Mouse (Mus musculus) ovary, adult 18-20 months (tissue): ENCODE results near the gene Psapl1.

Experiments used
- DNase-seq: peaks from one replicate; pipeline ENCODE4 v3.0.0; 2022; ENCODE audit warnings: low spot score, mixed read lengths

Gene Psapl1

DNA sequence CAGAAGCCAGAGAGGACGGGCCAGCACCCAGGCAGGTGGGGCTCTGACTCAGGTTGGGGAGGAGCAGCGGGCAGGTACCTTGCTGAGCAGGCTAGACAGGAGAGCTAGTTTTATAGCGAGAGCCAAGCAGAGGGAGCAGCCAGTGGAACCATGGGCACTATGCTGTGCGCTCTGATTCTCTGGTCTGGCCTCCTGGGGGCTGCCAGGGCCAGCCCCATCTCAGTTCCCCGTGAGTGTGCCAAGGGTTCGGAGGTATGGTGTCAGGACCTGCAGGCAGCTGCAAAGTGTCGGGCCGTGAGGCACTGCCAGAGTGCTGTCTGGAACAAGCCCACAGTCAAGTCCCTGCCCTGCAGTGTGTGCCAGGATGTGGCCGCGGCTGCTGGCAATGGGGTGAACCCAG, at the start of gene Psapl1:
Gene Psapl1, plus strand, starts transcription at position 106 of the 400 bp plus-strand sequence.
- no peak for DNase-seq

DNA sequence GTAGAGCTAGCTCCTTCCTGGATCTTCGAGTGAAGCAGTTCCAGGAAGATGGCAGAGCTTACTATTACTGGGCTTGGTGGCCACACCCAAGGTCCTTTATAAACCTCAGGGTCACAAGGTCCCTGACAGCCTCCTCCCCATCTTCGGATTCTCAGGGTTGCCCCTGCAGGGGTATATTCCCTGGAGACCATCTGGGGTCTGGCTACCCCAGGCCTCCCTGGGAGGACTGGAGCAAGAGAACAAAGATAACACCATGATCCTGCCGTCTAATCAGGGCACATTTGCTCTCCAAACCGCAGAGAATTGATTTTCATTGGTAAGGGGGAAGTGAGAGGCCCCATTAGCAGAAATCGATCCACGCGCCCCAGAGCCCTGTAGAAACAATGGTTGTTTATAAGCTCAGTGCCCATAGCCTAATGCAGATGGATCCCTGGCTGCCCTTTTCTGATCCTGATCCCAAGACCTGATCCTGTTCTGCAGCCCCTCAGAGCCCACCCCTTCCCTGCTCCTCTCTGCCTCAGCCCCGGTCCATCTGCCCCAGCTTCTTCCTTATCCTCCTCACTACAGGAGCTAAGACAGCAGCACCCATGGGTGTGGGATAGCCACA, 48.8 kb upstream of the Psapl1 start:
- no peak for DNase-seq

DNA sequence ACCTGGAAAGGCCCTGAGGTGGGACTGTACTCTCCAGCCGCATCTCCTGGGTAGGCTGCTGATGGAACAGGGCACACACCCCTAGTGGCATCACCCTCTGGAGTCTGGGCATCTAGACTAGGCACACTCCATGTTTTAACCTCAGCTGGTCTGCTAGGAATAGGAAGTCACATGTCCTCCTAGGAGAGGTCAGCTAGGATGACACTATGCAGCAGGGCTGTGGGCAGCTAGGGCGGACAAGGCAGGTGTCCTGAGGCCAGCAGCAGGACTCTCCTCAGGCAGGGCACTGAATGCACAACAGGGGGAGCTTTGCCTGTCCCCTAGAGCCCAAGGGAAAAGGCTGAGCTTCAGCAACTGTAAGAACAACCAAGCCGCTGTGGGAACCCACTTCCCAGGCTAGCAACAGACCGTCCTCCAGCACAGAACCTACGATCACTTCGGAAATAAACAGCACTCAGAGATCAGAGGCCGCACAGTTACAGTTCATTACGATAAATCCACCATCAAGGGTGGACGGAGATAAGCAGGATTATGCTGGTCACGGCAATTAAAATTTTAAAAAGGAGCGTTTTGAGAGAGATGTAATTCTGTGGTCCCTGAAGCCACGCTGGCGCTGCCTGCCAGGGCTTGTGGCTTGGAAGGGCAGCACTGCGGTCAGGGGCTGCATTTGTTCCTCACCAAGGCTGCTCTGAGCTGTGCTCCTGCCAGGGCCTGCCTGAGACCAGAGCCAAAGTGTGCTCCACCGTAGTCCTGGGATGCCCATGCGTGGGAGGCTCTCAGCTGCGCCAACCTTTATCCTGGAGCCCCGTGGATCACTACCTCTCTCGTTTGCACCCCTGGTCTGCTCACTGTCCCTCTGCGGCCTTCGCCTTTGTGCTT, 38.2 kb upstream of the Psapl1 start:
- peak; percentile 21 for DNase-seq

DNA sequence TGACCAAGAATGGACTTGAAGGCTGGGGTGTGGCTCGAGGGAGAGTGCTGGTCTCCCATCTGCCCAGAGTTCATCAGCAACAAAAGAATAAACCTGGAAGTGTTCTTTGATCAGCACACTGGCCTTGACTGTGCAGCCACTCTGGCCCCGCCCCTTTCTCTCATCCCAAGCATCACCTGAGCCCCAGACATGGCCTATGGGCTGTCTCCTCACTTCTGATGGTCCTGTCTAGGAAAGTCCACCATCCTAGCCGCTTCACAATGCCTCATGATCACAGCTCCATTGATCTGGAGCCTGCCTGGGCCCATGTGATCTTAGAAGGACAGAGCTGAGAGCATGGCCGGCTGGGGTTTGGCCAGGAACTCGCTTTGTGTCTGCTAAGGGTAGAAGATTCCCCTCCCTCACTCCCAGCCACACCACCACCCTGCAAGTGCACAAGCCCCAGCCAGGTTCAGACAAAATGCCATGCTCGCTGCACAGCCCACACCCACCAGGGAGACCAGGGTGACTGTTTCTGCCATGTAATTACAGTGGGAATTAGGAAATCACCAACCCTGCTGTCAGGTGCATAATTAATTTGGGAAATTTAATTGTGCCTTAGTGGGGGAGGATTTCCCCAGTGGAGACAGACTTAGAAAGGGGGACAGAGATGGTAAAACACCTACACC, 37.3 kb upstream of the Psapl1 start:
- no peak for DNase-seq

DNA sequence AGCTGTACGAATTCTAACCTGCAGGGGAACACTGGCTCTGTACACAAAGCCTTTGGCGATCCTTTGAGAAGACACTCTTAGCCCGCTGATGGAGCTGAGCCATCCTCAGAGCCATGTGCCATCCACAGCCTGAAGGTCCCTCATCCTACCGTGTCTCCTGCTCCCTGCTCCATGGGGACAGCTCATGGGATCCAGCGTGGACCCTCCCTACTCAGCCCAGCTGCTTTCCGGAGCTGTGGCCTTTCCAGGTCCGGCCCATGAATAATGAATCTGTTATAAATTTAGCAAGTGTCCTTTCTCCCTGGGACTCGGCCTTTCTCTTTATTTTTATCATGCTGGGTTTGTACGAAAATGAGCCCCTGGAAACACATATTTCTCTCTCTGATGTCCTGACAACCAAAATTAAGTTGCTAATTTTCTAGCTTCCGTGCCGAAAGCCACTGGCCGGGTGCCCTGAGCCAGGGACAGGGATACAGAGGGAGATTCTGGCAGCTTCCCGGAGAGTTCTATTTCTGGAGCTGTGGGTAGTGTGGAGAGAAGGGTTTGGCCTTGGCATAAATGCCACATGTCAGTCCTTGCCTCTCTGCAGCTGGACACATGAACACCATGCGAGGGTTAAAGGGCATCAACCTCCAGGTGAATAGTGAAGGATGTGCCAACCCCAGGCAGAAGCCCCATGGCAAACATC, 34.7 kb upstream of the Psapl1 start:
- DNase-seq: no peak

DNA sequence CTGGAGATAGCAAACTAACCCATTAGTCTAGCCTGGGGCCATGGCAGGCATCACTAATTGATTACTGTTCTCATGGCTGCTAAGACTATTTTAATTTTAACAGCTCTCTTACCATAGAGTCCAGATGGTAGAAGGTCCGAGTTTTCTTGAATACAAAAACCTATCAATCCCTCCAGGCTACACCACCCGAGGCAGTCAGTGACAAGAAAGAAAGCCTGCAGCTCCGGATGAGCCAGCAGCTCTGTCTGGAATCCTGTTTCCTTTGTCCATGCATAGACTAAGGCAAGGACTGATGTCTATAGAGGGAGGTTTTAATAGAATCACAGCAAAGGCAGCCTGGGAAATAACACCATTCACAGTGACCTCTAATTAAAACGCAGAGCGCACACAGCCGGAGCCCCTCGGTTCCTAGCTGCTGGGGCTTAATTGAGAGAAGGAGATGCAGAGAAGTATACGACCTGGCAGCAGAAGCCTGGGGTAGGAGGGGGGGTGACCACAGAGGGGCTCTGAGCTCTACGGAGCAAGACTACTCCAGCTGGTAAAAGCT, 29.2 kb upstream of the Psapl1 start:
- no peak for DNase-seq

DNA sequence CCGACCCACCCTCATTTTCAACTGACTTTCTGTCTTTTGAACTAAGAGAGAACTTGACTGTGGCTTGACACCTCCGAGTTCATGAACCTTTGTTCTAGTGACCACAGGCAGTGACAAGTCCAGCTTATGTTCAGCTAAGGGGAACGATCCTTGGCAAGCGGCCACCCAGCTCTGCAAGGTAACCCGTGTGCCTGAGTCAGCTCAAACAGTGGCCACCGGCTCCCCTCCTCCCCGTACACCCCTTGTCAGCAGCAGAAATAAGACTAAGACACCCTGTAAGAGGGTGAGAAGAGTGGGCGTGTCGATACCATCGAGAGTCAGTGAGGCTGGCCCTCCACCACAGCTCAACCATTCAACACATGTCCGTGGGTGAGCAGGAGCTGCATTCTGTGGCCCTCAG, 27.4 kb upstream of the Psapl1 start:
- DNase-seq: no peak

DNA sequence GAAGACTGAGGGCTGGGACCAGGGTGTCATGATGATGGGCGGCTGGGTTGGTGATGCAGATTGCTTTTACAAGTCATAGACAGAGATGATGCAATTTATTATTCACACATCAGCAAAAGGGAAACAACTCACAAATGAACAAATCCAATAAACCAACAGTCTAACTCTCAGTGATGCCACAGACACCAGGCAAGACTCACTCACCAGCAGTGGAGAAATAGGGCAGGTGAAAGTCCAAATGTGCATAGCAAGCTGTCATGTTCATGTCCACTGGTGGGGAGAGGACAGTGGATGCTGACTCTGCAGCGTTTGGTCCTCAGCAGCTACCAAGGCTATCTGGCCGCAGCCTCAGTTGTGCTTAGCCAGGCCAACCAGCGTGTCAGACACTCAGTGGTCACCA, 26.9 kb upstream of the Psapl1 start:
- no peak for DNase-seq

DNA sequence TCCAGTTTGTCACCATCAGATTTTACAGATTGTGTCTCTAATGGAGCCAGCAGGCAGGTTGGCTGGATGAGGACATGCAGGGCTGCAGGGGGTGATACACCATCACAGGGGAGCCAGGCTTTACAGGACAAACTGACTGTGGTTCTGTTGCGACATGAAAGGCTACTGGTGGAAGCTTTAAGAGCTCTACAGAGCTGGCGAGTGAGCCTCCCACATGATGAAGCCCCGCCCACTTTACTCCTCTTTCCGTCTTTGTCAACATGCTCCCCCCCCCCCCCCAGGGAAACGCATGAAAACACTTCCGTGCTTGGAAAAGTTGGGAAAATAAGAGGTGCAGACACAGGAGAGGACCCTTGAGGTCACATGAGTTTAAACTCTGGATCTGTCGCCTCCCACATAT, 25.6 kb upstream of the Psapl1 start:
- DNase-seq: no peak

DNA sequence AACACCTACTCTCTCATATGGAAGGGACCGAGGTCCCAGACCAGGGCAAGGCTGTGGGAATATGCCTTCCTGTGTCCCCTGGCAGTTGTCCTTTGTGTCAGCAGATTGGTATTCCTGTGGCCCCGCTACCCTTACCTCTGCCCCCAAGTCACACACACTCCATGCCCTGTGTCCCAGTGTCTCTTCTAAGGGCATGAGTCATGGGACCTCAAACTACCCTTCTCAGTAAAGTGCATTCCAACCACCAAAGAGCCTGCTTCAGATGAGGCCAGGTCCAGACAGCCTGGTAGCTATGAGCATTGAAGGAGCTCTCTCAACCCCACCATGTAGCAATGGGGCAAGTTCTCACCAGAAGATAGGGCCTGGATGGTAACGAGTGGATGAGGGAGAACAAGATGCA, 25.0 kb upstream of the Psapl1 start:
- DNase-seq: no peak

DNA sequence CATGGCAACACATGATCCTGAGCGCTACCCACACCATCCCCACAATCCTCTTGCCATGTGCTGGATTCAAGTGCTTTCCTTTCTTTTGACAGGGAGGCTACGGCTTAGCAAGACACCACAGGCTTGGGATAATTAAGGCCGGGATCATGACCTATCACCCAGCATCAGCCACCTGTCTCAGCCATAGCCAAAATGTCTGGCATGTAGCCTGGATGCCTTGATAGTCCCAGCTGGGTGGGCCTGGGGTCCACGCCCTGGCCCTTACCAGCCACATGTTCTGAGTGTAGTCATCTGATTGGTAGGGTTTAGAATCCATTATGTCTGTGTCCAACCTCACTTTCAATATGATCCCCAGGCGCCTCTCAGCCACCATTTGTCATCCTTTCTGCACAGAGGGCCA, 24.1 kb upstream of the Psapl1 start:
- no peak for DNase-seq

DNA sequence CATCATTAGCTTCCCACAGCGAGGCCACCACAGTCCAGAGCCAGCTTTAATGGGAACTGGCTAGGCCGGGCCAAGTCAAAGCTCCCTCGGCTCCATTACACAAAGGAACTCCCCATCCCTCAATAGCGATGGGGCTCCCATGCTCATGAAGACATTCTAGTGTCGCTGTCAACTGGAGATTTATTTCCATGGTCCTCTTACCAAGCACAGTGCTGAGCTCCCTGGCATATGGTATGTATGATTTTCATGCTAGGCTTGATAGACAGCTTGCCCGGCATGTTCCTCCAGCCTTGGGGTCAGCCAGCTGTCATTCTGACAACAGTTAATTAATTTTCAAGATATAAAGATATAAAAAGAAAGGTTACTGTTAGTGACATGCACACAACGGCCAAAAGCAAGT, 21.5 kb upstream of the Psapl1 start:
- no peak for DNase-seq

DNA sequence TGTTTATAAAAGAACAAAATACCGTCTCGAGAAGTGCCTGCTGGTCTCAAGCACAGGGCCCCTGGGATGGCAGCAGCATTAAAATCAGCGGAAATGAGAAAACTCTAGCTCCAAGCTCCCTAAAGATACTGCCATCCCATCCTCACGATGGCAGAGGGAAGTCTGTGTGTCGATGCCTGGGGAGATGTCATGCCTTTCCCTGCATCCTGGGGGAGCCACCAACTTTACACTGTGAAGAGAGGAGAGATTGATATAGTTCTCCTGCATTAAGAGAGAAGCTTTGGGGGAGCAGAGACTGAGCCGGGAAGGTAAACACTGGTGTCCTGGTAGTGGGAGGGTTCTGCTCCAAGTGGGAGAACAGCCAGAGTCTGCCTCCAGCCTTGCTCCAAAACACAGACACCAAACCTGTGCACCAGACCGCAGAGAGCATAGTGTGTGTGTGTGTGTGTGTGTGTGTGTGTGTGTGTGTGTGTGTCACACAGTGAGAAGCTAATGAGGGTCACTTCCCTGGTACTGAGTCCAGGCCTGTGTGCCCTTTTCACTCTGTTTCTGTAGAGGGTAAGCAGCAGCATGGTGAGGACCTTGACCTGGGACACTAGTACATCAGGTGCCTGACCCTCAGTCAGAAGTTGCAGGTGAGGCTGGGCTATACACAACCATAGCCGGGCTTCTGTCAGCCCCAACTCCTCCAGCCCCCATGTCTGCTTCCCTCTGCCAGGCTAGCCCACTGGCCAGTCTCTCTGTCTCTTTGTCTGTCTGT, 17.3 kb upstream of the Psapl1 start:
- no peak for DNase-seq

DNA sequence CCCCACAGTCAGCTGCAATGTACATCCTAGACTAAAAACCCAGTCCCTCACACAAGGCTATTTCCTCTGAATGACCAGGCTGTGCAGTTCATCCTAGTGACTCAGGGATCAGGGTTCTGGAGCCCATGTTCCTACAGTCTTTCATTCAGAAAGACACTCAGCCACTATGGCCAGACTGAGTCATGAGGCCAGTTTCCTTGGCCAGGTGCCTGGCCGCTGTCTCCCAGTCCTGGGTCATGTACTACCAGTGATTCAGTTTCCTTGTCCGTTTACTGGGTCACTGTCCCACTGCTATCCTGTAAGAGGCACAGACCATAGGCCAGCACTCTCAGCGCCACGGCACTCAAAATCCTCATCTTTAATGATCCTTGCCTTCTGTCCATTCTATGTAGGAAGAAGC, 15.5 kb upstream of the Psapl1 start:
- no peak for DNase-seq

DNA sequence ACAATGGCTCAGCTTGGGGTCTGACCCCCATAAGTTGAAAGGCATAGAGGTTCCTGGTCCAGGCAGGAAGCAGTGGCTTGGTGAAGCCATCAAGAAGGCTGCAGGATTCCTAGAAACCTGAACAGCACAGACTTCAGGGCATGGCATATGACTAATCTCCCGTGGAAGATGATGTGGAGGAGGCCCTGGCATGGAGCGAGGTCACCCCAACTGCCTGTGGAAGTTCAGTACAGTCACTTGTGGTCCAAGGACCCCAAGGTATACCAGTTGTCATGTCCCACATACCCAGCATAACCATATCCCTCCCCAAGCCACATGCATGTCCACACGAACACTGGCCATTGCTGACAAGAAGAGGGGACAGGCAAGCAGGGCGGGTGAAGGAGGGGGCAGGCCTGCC, 12.5 kb upstream of the Psapl1 start:
- DNase-seq: no peak

DNA sequence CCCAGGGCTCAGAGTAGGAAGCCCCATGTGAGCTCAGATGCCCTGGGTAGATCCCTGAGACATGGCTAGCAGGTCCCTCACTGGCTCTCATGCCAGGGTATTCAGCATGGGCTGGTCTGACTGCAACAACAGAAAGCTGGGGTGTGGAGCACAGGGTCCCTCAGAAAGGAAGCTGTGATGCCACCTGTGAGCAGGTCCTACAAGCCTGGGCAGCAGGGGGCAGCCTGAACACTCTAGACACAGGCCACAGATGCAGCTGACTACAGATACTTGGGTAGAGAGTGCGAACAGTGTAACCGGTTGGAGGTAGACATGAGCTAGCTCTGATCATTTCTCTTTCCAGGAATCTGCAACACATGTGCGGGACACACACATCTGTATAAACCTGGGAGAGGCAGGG, 11.9 kb upstream of the Psapl1 start:
- DNase-seq: no peak

DNA sequence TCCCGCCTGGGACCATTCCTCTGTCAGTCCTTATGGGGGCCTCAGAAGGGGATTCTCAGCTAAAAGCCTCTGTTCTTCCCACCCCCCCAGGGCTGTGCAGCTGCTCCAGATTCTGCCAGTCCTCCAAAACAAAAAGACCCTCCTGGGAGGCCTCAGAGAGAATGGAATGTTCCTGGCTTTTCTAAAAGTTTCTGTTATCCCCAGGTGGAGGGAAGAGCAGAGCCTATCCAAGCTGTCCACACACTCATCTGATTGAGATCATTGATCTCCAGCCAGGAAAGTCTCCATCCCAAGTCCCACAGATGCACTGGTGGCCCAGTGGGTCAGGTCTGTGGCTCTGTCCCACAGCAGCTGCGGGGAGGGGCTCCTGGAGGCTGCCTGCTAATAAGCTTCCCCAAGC, 11.1 kb upstream of the Psapl1 start:
- no peak for DNase-seq

DNA sequence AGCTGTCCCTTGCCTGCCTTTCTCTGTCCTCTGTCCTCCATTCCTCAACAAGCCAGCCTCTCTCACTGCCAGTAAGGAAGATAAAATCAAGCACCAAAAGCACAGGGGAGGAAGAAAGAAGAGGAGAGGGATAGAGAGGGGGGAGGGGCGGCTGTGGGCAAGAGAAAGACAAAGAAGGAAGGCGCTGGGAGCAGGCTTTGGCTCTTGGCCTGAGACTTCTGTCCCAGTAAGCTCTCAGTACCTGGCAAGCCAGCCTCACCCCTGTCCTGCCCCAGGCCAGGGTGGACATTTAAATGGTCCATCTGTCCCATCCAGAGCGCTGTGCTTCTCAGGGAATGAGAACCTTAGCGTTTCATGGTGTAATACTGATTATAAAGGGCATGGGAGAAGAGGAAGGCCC, 9.2 kb upstream of the Psapl1 start:
- no peak for DNase-seq

DNA sequence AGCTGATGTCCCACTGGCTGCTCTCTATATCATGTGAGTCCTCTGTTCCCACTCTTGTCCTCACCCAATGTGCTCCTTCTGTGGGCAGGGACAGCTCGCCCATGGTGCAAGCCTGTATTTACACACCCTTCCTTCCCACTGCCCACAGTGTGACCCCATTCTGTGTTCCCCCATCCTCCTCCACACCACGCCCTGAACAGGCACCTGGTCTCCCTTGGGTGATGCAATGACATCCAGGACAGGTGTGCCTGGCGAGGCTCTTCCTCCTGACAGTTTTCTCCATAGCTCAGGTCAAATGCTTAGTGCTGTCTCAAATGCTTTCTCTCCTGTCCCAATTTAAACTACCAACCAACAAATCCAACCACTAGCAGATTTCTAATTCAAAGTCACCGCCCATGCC, 8.4 kb upstream of the Psapl1 start:
- DNase-seq: no peak

DNA sequence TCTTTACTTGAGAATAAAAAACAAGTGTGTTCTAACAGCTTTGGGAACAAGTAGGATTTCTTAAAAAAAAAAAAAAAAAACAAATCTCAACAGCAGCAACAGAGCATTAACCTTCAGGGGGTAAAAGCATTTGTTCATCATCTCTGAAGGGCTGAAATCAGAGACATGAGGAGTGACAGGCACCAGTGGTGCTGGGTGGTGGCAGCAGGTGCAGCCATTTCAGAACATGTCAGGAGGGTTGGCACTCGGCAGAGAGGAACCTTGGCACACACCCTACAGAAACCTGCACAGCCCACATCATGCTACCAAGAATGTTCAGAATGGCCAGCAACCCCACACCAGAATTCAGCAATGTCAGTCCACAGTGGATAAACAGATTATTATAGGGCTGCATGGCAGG, 4.3 kb upstream of the Psapl1 start:
- no peak for DNase-seq

DNA sequence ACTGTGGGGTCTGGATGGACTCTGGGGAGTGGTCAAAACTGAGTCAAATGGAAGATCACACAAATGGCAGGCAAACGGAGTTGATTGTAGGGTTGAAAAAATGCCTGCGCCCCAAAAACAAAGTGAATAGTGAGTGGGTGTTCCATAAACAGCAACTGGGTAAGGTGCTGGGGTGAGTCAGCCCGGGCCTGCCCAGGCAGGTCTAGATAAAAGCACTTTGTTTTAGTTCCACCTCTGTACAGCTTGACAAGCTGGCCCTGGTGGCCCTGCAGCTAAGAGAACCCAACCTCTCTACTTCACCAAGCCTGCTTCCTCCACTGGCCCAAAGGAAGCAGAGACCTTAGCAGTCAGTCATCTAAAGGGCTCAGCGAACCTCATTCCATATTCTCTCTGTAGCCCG, 1.0 kb upstream of the Psapl1 start:
- DNase-seq: no peak

DNA sequence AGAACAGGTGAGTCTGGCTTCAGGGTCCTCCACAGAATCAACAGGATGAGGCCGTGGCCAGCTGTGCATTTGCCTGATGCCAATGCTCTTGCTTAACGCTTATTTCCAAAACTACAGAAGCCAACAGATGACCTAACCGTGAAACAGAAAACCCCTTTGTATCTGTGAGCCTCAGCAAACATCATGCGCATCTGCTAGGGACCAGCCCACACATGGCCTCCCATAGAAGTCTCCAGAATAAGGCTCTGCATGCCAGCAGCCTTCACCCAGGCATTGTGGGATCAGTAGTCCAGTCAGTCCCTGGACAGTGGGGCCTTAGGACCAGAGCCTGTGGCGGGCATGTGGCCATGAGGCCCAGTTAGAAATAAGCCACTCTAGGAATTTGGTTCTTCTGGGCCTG, 400 bp upstream of the Psapl1 start:
- DNase-seq: no peak
